Mouse (Mus musculus) frontal cortex, postnatal 25 days (tissue): ENCODE data around the gene Btbd35f12.
"Not testable (repeated sequence)": the region's sequence is repeated elsewhere in the genome, so short reads cannot be mapped to it uniquely, and the experiment has no call there.

Source experiments
- DNase-seq, 2 experiments: peaks; one replicate each; pipeline ENCODE4 v3.0.0; 2022; ENCODE audit warnings: low spot score in 2 of 2

Btbd35f12 gene

GRCm38 (mm10) chrX:33313079-33313478 lies at the start of gene Btbd35f12:
TSS of gene Btbd35f12 (plus strand) at chrX:33313379.
- DNase-seq, result not testable (repeated sequence)

GRCm38 (mm10) chrX:33353254-33353653 lies 40.1 kb downstream of the Btbd35f12 start:
- not testable (repeated sequence) for DNase-seq
